Mouse (Mus musculus) neural tube, embryonic 12.5 days (tissue): ENCODE results near the gene Gm8926. TPM values are rescaled to one million over a fixed set of nuclear protein-coding genes. Genes with fewer than 3 reads are reported as not detected.
"Not testable (repeated sequence)": the region's sequence is repeated elsewhere in the genome, so short reads cannot be mapped to it uniquely, and the experiment has no call there.

ENCODE experiments used
- ATAC-seq: fragments of 200-750 bp; cut with Nextera tagmentation; 2 replicates; pipeline ENCODE4 v1.8.0; 2017; ENCODE audit warnings: low read depth, mild to moderate bottlenecking, moderate TSS enrichment, moderate library complexity; ENCODE audit not compliant: low FRiP score
- H3K27ac ChIP-seq: fragments of 300-500 bp; sonication (generic); 2 replicates; pipeline ENCODE4 v1.5.1; 2016
- H3K27me3 ChIP-seq: fragments of 300-500 bp; sonication (generic); replicated peaks from 2 replicates; pipeline ENCODE4 v1.6.1; 2016; ENCODE audit warnings: mild to moderate bottlenecking
- H3K36me3 ChIP-seq: fragments of 300-500 bp; sonication (generic); 2 replicates; pipeline ENCODE4 v1.6.1; 2016; ENCODE audit warnings: mild to moderate bottlenecking
- H3K4me1 ChIP-seq: fragments of 300-500 bp; sonication (generic); 2 replicates; pipeline ENCODE4 v1.6.1; 2016
- H3K4me2 ChIP-seq: fragments of 300-500 bp; sonication (generic); replicated peaks from 2 replicates; pipeline ENCODE4 v1.6.1; 2016; ENCODE audit warnings: mild to moderate bottlenecking
- H3K4me3 ChIP-seq: fragments of 300-500 bp; sonication (generic); 2 replicates; pipeline ENCODE4 v1.5.1; 2016
- H3K9ac ChIP-seq: fragments of 300-500 bp; sonication (generic); 2 replicates; pipeline ENCODE4 v1.6.1; 2016; ENCODE audit warnings: mild to moderate bottlenecking
- H3K9me3 ChIP-seq: fragments of 300-500 bp; sonication (generic); 2 replicates; pipeline ENCODE4 v1.6.1; 2016; ENCODE audit warnings: mild to moderate bottlenecking
- WGBS: fragments of 180-500 bp; shearing (Covaris S2); methylation state at CpG from one replicate; pipeline ENCODE4 v1.1.7; 2016; 5-methylcytosine and 5-hydroxymethylcytosine counted together
- polyA plus RNA-seq: library from polyadenylated mRNA; unstranded; fragments of >200 nt; fragmentation: Nextera tagmentation; extraction: Ambion mirVana; gene quantifications from 2 replicates; pipeline ENCODE4 v1.2.1, GENCODE M21; 2016

The Gm8926 gene
- polyA plus RNA-seq = not detected in 2 replicates

DNA sequence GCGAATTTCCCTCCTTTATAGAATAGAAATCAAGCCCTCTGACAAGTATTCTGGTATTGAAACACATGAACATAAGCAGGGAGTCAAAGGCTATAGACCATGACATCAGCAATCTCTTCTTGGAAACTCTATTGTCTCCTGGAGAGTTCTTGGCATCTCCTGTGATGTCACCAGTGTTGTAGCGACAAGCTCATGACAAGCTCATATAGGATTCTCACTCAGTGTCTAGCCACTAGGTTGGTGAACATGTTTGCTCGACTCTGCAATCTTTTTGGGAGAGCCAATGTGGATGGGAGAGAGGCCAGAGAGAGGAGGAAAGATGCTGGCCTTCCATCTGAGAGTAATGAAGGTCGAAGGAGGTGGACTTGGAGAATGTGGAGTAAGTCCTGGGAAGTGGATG, at the start of gene Gm8926:
Gm8926 (plus strand) TSS at position 301 of the 400 bp plus-strand sequence.
- not testable (repeated sequence) for H3K9ac ChIP-seq, H3K9me3 ChIP-seq, H3K4me2 ChIP-seq, H3K27me3 ChIP-seq, H3K27ac ChIP-seq, H3K4me1 ChIP-seq, ATAC-seq, H3K4me3 ChIP-seq, H3K36me3 ChIP-seq
- 77% methylated on average over 1 of the region's 4 CpGs for WGBS

Other genes starting within 250 kb of the Gm8926 start
- not detected in 2 replicates for gene Gm6460, start 175.6 kb upstream of the Gm8926 start, polyA plus RNA-seq
- 0.79 and 0.94 TPM in 2 replicates for gene Gm8922, start 88.6 kb upstream of the Gm8926 start, polyA plus RNA-seq
- not detected in 2 replicates for gene Gm6465, start 75.0 kb downstream of the Gm8926 start, polyA plus RNA-seq
- not detected in 2 replicates for gene 4933402N22Rik, start 147.5 kb downstream of the Gm8926 start, polyA plus RNA-seq